In the genomic region with DNA sequence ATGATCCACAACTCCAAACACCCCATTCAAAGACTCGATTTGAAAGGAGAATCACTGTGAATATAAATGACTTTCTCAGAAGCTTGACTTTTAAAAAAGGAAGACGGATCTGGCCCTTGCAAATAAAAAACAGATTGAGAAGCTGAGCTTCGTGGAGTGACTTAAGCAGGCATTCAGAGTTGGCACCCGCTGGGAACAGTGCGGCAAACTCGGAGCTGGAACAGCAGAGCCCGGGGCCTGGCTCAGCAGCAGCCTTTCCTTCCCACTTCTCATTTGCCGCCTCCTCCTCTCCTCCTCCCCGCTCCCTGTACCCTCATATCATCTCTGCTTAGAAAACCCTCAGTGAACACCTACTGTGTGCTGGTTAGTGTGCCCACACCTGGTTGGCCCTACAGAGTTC, we compare ENCODE assay signal across 12 mouse cellular contexts. TPM values are rescaled to one million over a fixed set of nuclear protein-coding genes. Genes with fewer than 3 reads are reported as not detected.
DNase-seq lines count a peak whose midpoint lies in the region; ATAC-seq and TF ChIP-seq lines count a peak whose summit lies in the region.
"Had no signal": no experiment of that assay in that cellular context is flagged by ENCODE, and none has a peak within 500 bp of the region (broad histone marks: within the 10 kb centered on the region; RNA-seq: fewer than 3 reads in every experiment).

No protein-coding gene starts in this region.

- no peaks in the 10 kb centered on the region for H3K27me3 ChIP-seq in embryonic facial prominence, embryonic 13.5 days
- H3K27me3 ChIP-seq in forebrain, embryonic 14.5 days (replicated peaks; ENCODE audit: control insufficient read depth, insufficient read depth, low read length), result no peaks in the 10 kb centered on the region
- H3K27me3 ChIP-seq in midbrain, embryonic 15.5 days (replicated peaks), result no peaks in the 10 kb centered on the region
- no peaks in the 10 kb centered on the region for H3K27me3 ChIP-seq in kidney, adult 2 months (replicated peaks; ENCODE audit: control insufficient read depth, insufficient read depth, low read length)
- H3K27me3 ChIP-seq: heart, embryonic 12.5 days had no signal

- no peak for TF ChIP-seq CTCF in kidney, adult 2 months (conservative IDR thresholded peaks at IDR 0.05; ENCODE audit: insufficient read depth, insufficient read length, low read depth, low read length)

- no peak overlapping the region; the same call in 1 of the 2 replicates for H3K27ac ChIP-seq in embryonic facial prominence, embryonic 13.5 days
- 0 out of 2 replicates have a peak overlapping the region, but pooled peaks have one; percentile 33 for H3K27ac ChIP-seq in forebrain, embryonic 14.5 days (ENCODE audit: low read depth, low read length)
- 0 out of 2 replicates have a peak overlapping the region, but pooled peaks have one; percentile 37 for H3K27ac ChIP-seq in midbrain, embryonic 15.5 days
- no peak overlapping the region for H3K27ac ChIP-seq in kidney, adult 2 months (ENCODE audit: insufficient read depth, low read depth, low read length)

- no peak overlapping the region for H3K4me3 ChIP-seq in embryonic facial prominence, embryonic 13.5 days
- H3K4me3 ChIP-seq in forebrain, embryonic 14.5 days (ENCODE audit: low read depth, low read length), result no peak overlapping the region
- H3K4me3 ChIP-seq in midbrain, embryonic 15.5 days, result no peak overlapping the region
- H3K4me3 ChIP-seq in kidney, adult 2 months (ENCODE audit: insufficient read depth, low read depth, low read length), result no peak overlapping the region
- H3K4me3 ChIP-seq: erythroblast, embryonic 14.5 days; heart, embryonic 12.5 days had no signal

- H3K4me2 ChIP-seq in embryonic facial prominence, embryonic 13.5 days, result peak overlapping the region; percentile 18; the same call in 1 of the 2 replicates
- H3K4me2 ChIP-seq in forebrain, embryonic 14.5 days (ENCODE audit: low read length), result no peak overlapping the region
- no peak overlapping the region for H3K4me2 ChIP-seq in midbrain, embryonic 15.5 days
- H3K4me2 ChIP-seq: heart, embryonic 12.5 days had no signal

- DNase-seq in forebrain, embryonic 14.5 days (ENCODE audit: low spot score), result peak; percentile 65
- peak; percentile 67 to 78 for DNase-seq in layer of hippocampus, adult 8-10 months (ENCODE audit: low spot score in 2 of 2)
- no peak for DNase-seq in urinary bladder, postnatal 14 days (ENCODE audit: low spot score)
- no peak for DNase-seq in kidney, adult 2 months
- no peak for DNase-seq in testis, postnatal 14 days (ENCODE audit: low spot score)
- DNase-seq: lung, postnatal 14 days had no signal

- no peak overlapping the region for H3K9ac ChIP-seq in embryonic facial prominence, embryonic 13.5 days
- H3K9ac ChIP-seq in forebrain, embryonic 14.5 days (ENCODE audit: low read length), result no peak overlapping the region
- no peak overlapping the region for H3K9ac ChIP-seq in midbrain, embryonic 15.5 days
- H3K9ac ChIP-seq: heart, embryonic 12.5 days had no signal

- no peak for ATAC-seq in embryonic facial prominence, embryonic 13.5 days (ENCODE audit: insufficient number of reproducible peaks, insufficient read depth, low FRiP score, low TSS enrichment, low read depth)
- no peak; the same call in 1 of the 2 replicates for ATAC-seq in forebrain, embryonic 14.5 days
- ATAC-seq in midbrain, embryonic 15.5 days (replicated peaks), result peak; percentile 68
- ATAC-seq: intestine, embryonic 16.5 days had no signal

- no peaks in the 10 kb centered on the region for H3K36me3 ChIP-seq in embryonic facial prominence, embryonic 13.5 days
- H3K36me3 ChIP-seq in forebrain, embryonic 14.5 days (ENCODE audit: control insufficient read depth, insufficient read depth, low read length), result no peaks in the 10 kb centered on the region
- no peaks in the 10 kb centered on the region for H3K36me3 ChIP-seq in midbrain, embryonic 15.5 days (replicated peaks)
- H3K36me3 ChIP-seq in kidney, adult 2 months (ENCODE audit: control insufficient read depth, insufficient read depth, low read length), result no peaks in the 10 kb centered on the region
- H3K36me3 ChIP-seq: G1E; heart, embryonic 12.5 days had no signal

- H3K4me1 ChIP-seq in embryonic facial prominence, embryonic 13.5 days, result peaks cover 26% of the 10 kb centered on the region
- peaks cover 20% of the 10 kb centered on the region for H3K4me1 ChIP-seq in forebrain, embryonic 14.5 days (ENCODE audit: control insufficient read depth, insufficient read depth, low read length)
- H3K4me1 ChIP-seq in midbrain, embryonic 15.5 days, result peaks cover 32% of the 10 kb centered on the region
- no peaks in the 10 kb centered on the region for H3K4me1 ChIP-seq in kidney, adult 2 months (ENCODE audit: control insufficient read depth, insufficient read depth, low read length)

- 10% methylated on average over 9 of the region's 9 CpGs for WGBS in embryonic facial prominence, embryonic 13.5 days
- 8% methylated on average over 9 of the region's 9 CpGs for WGBS in forebrain, embryonic 14.5 days
- 12% methylated on average over 9 of the region's 9 CpGs for WGBS in midbrain, embryonic 15.5 days
- WGBS in kidney, adult 2 months, result 66% methylated on average over 9 of the region's 9 CpGs

- no peak for TF ChIP-seq POLR2A in kidney, adult 2 months (IDR thresholded peaks at IDR 0.05; ENCODE audit: low read depth, low read length)

- 0 out of 2 replicates have a peak, but pooled peaks cover 4% of the 10 kb centered on the region for H3K9me3 ChIP-seq in embryonic facial prominence, embryonic 13.5 days
- no peaks in the 10 kb centered on the region for H3K9me3 ChIP-seq in forebrain, embryonic 14.5 days (replicated peaks; ENCODE audit: control insufficient read depth, low read length)
- no peaks in the 10 kb centered on the region for H3K9me3 ChIP-seq in midbrain, embryonic 15.5 days

RNA-seq across cellular contexts. Expression of gene Chst8, which starts 34.1 kb away (rescaled TPM):
- polyA plus RNA-seq in embryonic facial prominence, embryonic 13.5 days (2015; fragmentation: Nextera tagmentation; extraction: Ambion mirVana), result 3.7 and 4.0 TPM in 2 replicates
- polyA plus RNA-seq in forebrain, embryonic 14.5 days (2014; fragmentation: Nextera tagmentation; extraction: Ambion mirVana), result 9.2 and 10.4 TPM in 2 replicates
- total RNA-seq in layer of hippocampus, adult 8-10 months (2022), result 10 to 100 TPM; 28.5 to 37.0 (median 32.7) TPM
- polyA plus RNA-seq in midbrain, embryonic 15.5 days (2015; fragmentation: Nextera tagmentation; extraction: Ambion mirVana), result 17.1 TPM in 2 replicates
- 8.3 and 10.2 TPM in 2 replicates for polyA plus RNA-seq in kidney, adult 2 months (2012; rRNA removed)
- polyA plus RNA-seq: erythroblast, embryonic 14.5 days; G1E had no signal

Comparison
In these comparisons a context has a peak if more than half of its experiments do, and no peak if none do; other contexts are left out.
1. H3K27ac ChIP-seq: peak in forebrain, embryonic 14.5 days (single experiment) and midbrain, embryonic 15.5 days (single experiment); none in embryonic facial prominence, embryonic 13.5 days (single experiment) and kidney, adult 2 months (single experiment).
2. DNase-seq: peak in forebrain, embryonic 14.5 days (single experiment) and layer of hippocampus, adult 8-10 months (2 of 2); none in urinary bladder, postnatal 14 days (single experiment), kidney, adult 2 months (single experiment) and testis, postnatal 14 days (single experiment).